Mouse (Mus musculus) megakaryocyte, embryonic 14.5 days (primary cell): ENCODE data around the gene Jak2. TPM values are rescaled to one million over a fixed set of nuclear protein-coding genes. Genes with fewer than 3 reads are reported as not detected.
A peak's percentile ranks its signal among the peaks of the same experiment; 100 is the strongest.

Experiments used
- H3K27me3 ChIP-seq: replicated peaks from 2 replicates; pipeline ENCODE3; 2012; ENCODE audit warnings: inconsistent platforms
- H3K36me3 ChIP-seq: replicated peaks from 2 replicates; pipeline ENCODE3; 2012; ENCODE audit warnings: low read length, inconsistent platforms, mixed read lengths
- H3K4me1 ChIP-seq: 2 replicates; pipeline ENCODE4 v1.6.1; 2012; ENCODE audit warnings: inconsistent platforms
- H3K4me3 ChIP-seq: replicated peaks from 2 replicates; pipeline ENCODE3; 2012; ENCODE audit warnings: moderate library complexity, mild to moderate bottlenecking, inconsistent platforms
- H3K9me3 ChIP-seq: 2 replicates; pipeline ENCODE4 v1.6.1; 2012; ENCODE audit warnings: inconsistent platforms
- FLI1 ChIP-seq: IDR thresholded peaks from 2 replicates; pipeline ENCODE4 v1.6.1; 2012; ENCODE audit warnings: low read length, inconsistent platforms, mixed read lengths
- GATA1 ChIP-seq: IDR thresholded peaks from 3 replicates; pipeline ENCODE4 v1.6.1; 2012; ENCODE audit warnings: mixed read lengths, low read length, inconsistent platforms, borderline replicate concordance
- polyA plus RNA-seq: library from polyadenylated mRNA; stranded (reverse); fragments of >175 nt; gene quantifications from 2 replicates; pipeline ENCODE4 v1.2.3, GENCODE M21; 2012; ENCODE audit warnings: low replicate concordance; ENCODE audit not compliant: insufficient read depth

Jak2 gene
- polyA plus RNA-seq, 1 experiment, result 3.2 TPM

GRCm38 (mm10) chr19:29227941-29228590 lies 23.6 kb upstream of the Jak2 start:
- peak overlapping the region; percentile 81 for H3K4me3 ChIP-seq
- H3K27me3 ChIP-seq, result no peaks in the 10 kb centered on the region
- peaks cover 19% of the 10 kb centered on the region for H3K4me1 ChIP-seq
- TF ChIP-seq FLI1 (no peak), GATA1 (no peak)
- no peaks in the 10 kb centered on the region for H3K36me3 ChIP-seq
- peaks cover 6% of the 10 kb centered on the region; the same call in 1 of the 2 replicates for H3K9me3 ChIP-seq

- H3K4me3 ChIP-seq, result no peak overlapping the region
- no peaks in the 10 kb centered on the region for H3K27me3 ChIP-seq
- H3K4me1 ChIP-seq, result peaks cover 12% of the 10 kb centered on the region
- peaks cover 6% of the 10 kb centered on the region; the same call in 1 of the 2 replicates for H3K9me3 ChIP-seq
- no peaks in the 10 kb centered on the region for H3K36me3 ChIP-seq
- TF ChIP-seq GATA1 (no peak), FLI1 (no peak)
Measured at GRCm38 (mm10) chr19:29228989-29229388, 22.6 kb upstream of the Jak2 start.

GRCm38 (mm10) chr19:29232738-29233137 lies 18.9 kb upstream of the Jak2 start:
- peaks cover 19% of the 10 kb centered on the region for H3K4me1 ChIP-seq
- no peaks in the 10 kb centered on the region for H3K36me3 ChIP-seq
- TF ChIP-seq FLI1 (no peak), GATA1 (no peak)
- H3K27me3 ChIP-seq, result no peaks in the 10 kb centered on the region
- H3K4me3 ChIP-seq, result no peak overlapping the region
- H3K9me3 ChIP-seq, result no peaks in the 10 kb centered on the region

GRCm38 (mm10) chr19:29236658-29237385 lies 14.8 kb upstream of the Jak2 start:
- Histone ChIP-seq H3K4me1 (peaks cover 36% of the 10 kb centered on the region), H3K4me3 (no peak overlapping the region)

GRCm38 (mm10) chr19:29238171-29238570 lies 13.5 kb upstream of the Jak2 start:
- Histone ChIP-seq H3K4me1 (peaks cover 38% of the 10 kb centered on the region), H3K9me3 (no peaks in the 10 kb centered on the region), H3K27me3 (no peaks in the 10 kb centered on the region), H3K36me3 (no peaks in the 10 kb centered on the region), H3K4me3 (no peak overlapping the region)
- TF ChIP-seq GATA1 (no peak), FLI1 (no peak)

More at GRCm38 (mm10) chr19:29236658-29237385, 14.8 kb upstream of the Jak2 start:
- Histone ChIP-seq H3K9me3 (no peaks in the 10 kb centered on the region), H3K27me3 (no peaks in the 10 kb centered on the region), H3K36me3 (no peaks in the 10 kb centered on the region)
- no peak for TF ChIP-seq FLI1

GRCm38 (mm10) chr19:29239513-29240235 lies 12.0 kb upstream of the Jak2 start:
- H3K4me3 ChIP-seq, result no peak overlapping the region
- peaks cover 2% of the 10 kb centered on the region for H3K36me3 ChIP-seq
- no peaks in the 10 kb centered on the region for H3K9me3 ChIP-seq
- no peak for TF ChIP-seq GATA1
- H3K4me1 ChIP-seq, result peaks cover 38% of the 10 kb centered on the region
- no peaks in the 10 kb centered on the region for H3K27me3 ChIP-seq

GRCm38 (mm10) chr19:29240676-29241075 lies 11.0 kb upstream of the Jak2 start:
- H3K4me1 ChIP-seq, result peaks cover 38% of the 10 kb centered on the region
- no peaks in the 10 kb centered on the region for H3K9me3 ChIP-seq

GRCm38 (mm10) chr19:29241581-29241980 lies 10.0 kb upstream of the Jak2 start:
- no peak for TF ChIP-seq GATA1
- TF ChIP-seq FLI1, result no peak

More at GRCm38 (mm10) chr19:29240676-29241075, 11.0 kb upstream of the Jak2 start:
- Histone ChIP-seq H3K4me3 (no peak overlapping the region), H3K27me3 (no peaks in the 10 kb centered on the region), H3K36me3 (peaks cover 2% of the 10 kb centered on the region)
- no peak for TF ChIP-seq GATA1
- TF ChIP-seq FLI1, result no peak

GRCm38 (mm10) chr19:29249933-29250332 lies 1.7 kb upstream of the Jak2 start:
- no peaks in the 10 kb centered on the region for H3K27me3 ChIP-seq
- peaks cover 10% of the 10 kb centered on the region for H3K36me3 ChIP-seq
- peak overlapping the region; percentile 98 for H3K4me3 ChIP-seq
- TF ChIP-seq GATA1 (no peak), FLI1 (no peak)
- peaks cover 41% of the 10 kb centered on the region for H3K4me1 ChIP-seq
- H3K9me3 ChIP-seq, result no peaks in the 10 kb centered on the region

More at GRCm38 (mm10) chr19:29241581-29241980, 10.0 kb upstream of the Jak2 start:
- H3K4me3 ChIP-seq, result peak overlapping the region; percentile 44
- H3K4me1 ChIP-seq, result peaks cover 37% of the 10 kb centered on the region
- peaks cover 2% of the 10 kb centered on the region for H3K36me3 ChIP-seq
- H3K27me3 ChIP-seq, result no peaks in the 10 kb centered on the region
- no peaks in the 10 kb centered on the region for H3K9me3 ChIP-seq
